Mouse (Mus musculus) testis, adult 2 months (tissue): Measurements from ENCODE around the gene Pear1. TPM values are rescaled to one million over a fixed set of nuclear protein-coding genes. Genes with fewer than 3 reads are reported as not detected.

Experiments used
- H3K27ac ChIP-seq: fragments of 200-500 bp; 2 replicates; pipeline ENCODE4 v1.5.1; 2012; ENCODE audit warnings: low read depth, low read length; ENCODE audit not compliant: control insufficient read depth, insufficient read depth
- H3K27me3 ChIP-seq: fragments of 200-500 bp; 2 replicates; pipeline ENCODE4 v1.6.1; 2012; ENCODE audit warnings: mild to moderate bottlenecking, low read length, moderate library complexity; ENCODE audit not compliant: control insufficient read depth, insufficient read depth
- H3K36me3 ChIP-seq: fragments of 200-500 bp; 2 replicates; pipeline ENCODE4 v1.6.1; 2012; ENCODE audit warnings: mild to moderate bottlenecking, low read length; ENCODE audit not compliant: control insufficient read depth, insufficient read depth
- H3K4me1 ChIP-seq: fragments of 200-500 bp; 2 replicates; pipeline ENCODE4 v1.6.1; 2012; ENCODE audit warnings: low read length; ENCODE audit not compliant: control insufficient read depth, insufficient read depth
- H3K4me3 ChIP-seq: fragments of 200-500 bp; 2 replicates; pipeline ENCODE4 v1.5.1; 2012; ENCODE audit warnings: low read depth, mild to moderate bottlenecking, low read length, moderate library complexity, mixed read lengths; ENCODE audit not compliant: control insufficient read depth
- CTCF ChIP-seq: fragments of 200-500 bp; IDR thresholded peaks from 2 replicates; pipeline ENCODE4 v1.5.1; 2012; ENCODE audit warnings: low read depth, mild to moderate bottlenecking, inconsistent platforms, low read length, moderate library complexity; ENCODE audit not compliant: control insufficient read depth, insufficient read depth, insufficient replicate concordance
- POLR2A ChIP-seq: fragments of 200-500 bp; IDR thresholded peaks from 2 replicates; pipeline ENCODE4 v1.6.1; 2012; ENCODE audit warnings: low read depth, mild to moderate bottlenecking, inconsistent platforms, low read length, moderate library complexity; ENCODE audit not compliant: control insufficient read depth
- polyA plus RNA-seq: library from polyadenylated mRNA; depleted of rRNA; stranded (reverse); fragments of >200 nt; gene quantifications from 2 replicates; pipeline ENCODE4 v1.2.3, GENCODE M21; 2012

Pear1 gene
- polyA plus RNA-seq, 1 experiment = 4.1 TPM

- TF ChIP-seq CTCF = no peak
- no peak for TF ChIP-seq POLR2A
- H3K4me1 ChIP-seq = no peaks in the 10 kb centered on the region
- no peaks in the 10 kb centered on the region for H3K36me3 ChIP-seq
- no peak overlapping the region for H3K4me3 ChIP-seq
- H3K27me3 ChIP-seq = no peaks in the 10 kb centered on the region
- H3K27ac ChIP-seq = no peak overlapping the region
Observed at GRCm38 (mm10) chr3:87789248-87789647, 34.9 kb downstream of the Pear1 start.

- no peaks in the 10 kb centered on the region for H3K27me3 ChIP-seq
Observed at GRCm38 (mm10) chr3:87785626-87786214, 38.4 kb downstream of the Pear1 start.

GRCm38 (mm10) chr3:87785156-87785555 is 39.0 kb downstream of the Pear1 start:
- Histone ChIP-seq H3K27ac (no peak overlapping the region), H3K27me3 (no peaks in the 10 kb centered on the region), H3K36me3 (no peaks in the 10 kb centered on the region), H3K4me1 (no peaks in the 10 kb centered on the region; the same call in 1 of the 2 replicates), H3K4me3 (no peak overlapping the region)
- TF ChIP-seq CTCF (no peak), POLR2A (no peak)

More at GRCm38 (mm10) chr3:87785626-87786214, 38.4 kb downstream of the Pear1 start:
- no peak overlapping the region for H3K4me3 ChIP-seq
- TF ChIP-seq POLR2A = no peak
- TF ChIP-seq CTCF = no peak
- no peak overlapping the region for H3K27ac ChIP-seq
- no peaks in the 10 kb centered on the region; the same call in 1 of the 2 replicates for H3K4me1 ChIP-seq
- no peaks in the 10 kb centered on the region for H3K36me3 ChIP-seq

GRCm38 (mm10) chr3:87783282-87784023 is 40.7 kb downstream of the Pear1 start:
- Histone ChIP-seq H3K27ac (no peak overlapping the region), H3K36me3 (no peaks in the 10 kb centered on the region), H3K27me3 (no peaks in the 10 kb centered on the region), H3K4me3 (no peak overlapping the region), H3K4me1 (peaks cover 3% of the 10 kb centered on the region; the same call in 1 of the 2 replicates)
- no peak for TF ChIP-seq CTCF
- no peak for TF ChIP-seq POLR2A

- no peaks in the 10 kb centered on the region for H3K27me3 ChIP-seq
Observed at GRCm38 (mm10) chr3:87779086-87779485, 45.0 kb downstream of the Pear1 start.

GRCm38 (mm10) chr3:87778283-87778682 is 45.8 kb downstream of the Pear1 start:
- Histone ChIP-seq H3K4me3 (no peak overlapping the region), H3K27me3 (no peaks in the 10 kb centered on the region), H3K27ac (no peak overlapping the region), H3K36me3 (no peaks in the 10 kb centered on the region), H3K4me1 (peaks cover 5% of the 10 kb centered on the region)
- TF ChIP-seq CTCF = no peak
- TF ChIP-seq POLR2A = no peak

More at GRCm38 (mm10) chr3:87779086-87779485, 45.0 kb downstream of the Pear1 start:
- TF ChIP-seq POLR2A (no peak), CTCF (no peak)
- no peaks in the 10 kb centered on the region for H3K36me3 ChIP-seq
- H3K4me3 ChIP-seq = no peak overlapping the region
- H3K27ac ChIP-seq = no peak overlapping the region
- peaks cover 5% of the 10 kb centered on the region for H3K4me1 ChIP-seq

- Histone ChIP-seq H3K4me3 (no peak overlapping the region), H3K27ac (no peak overlapping the region)
Observed at GRCm38 (mm10) chr3:87771088-87771487, 53.0 kb downstream of the Pear1 start.

More at GRCm38 (mm10) chr3:87771088-87771487, 53.0 kb downstream of the Pear1 start:
- peaks cover 4% of the 10 kb centered on the region for H3K4me1 ChIP-seq
- no peaks in the 10 kb centered on the region for H3K36me3 ChIP-seq
- no peak for TF ChIP-seq POLR2A
- TF ChIP-seq CTCF = no peak
- no peaks in the 10 kb centered on the region for H3K27me3 ChIP-seq
